Mouse (Mus musculus) erythroblast, embryonic 14.5 days (primary cell): ENCODE results near the gene Rad23a. TPM values are rescaled to one million over a fixed set of nuclear protein-coding genes. Genes with fewer than 3 reads are reported as not detected.
"Not testable (repeated sequence)": the region's sequence is repeated elsewhere in the genome, so short reads cannot be mapped to it uniquely, and the experiment has no call there.

Experiments used
- H3K27me3 ChIP-seq: 2 replicates; pipeline ENCODE4 v1.6.1; 2012; ENCODE audit warnings: inconsistent platforms; ENCODE audit not compliant: control insufficient read depth
- H3K36me3 ChIP-seq: 2 replicates; pipeline ENCODE4 v1.6.1; 2012; ENCODE audit warnings: mild to moderate bottlenecking, inconsistent platforms; ENCODE audit not compliant: control insufficient read depth
- H3K4me1 ChIP-seq: 2 replicates; pipeline ENCODE4 v1.6.1; 2012; ENCODE audit warnings: inconsistent platforms; ENCODE audit not compliant: control insufficient read depth
- H3K4me3 ChIP-seq: replicated peaks from 2 replicates; pipeline ENCODE3; 2012; ENCODE audit warnings: moderate library complexity, mild to moderate bottlenecking, inconsistent platforms
- H3K9me3 ChIP-seq: 2 replicates; pipeline ENCODE4 v1.6.1; 2012; ENCODE audit warnings: low read length, inconsistent platforms, mixed read lengths; ENCODE audit not compliant: control insufficient read depth
- GATA1 ChIP-seq: IDR thresholded peaks from 2 replicates; pipeline ENCODE4 v1.6.1; 2012; ENCODE audit warnings: low read length, inconsistent platforms, mixed read lengths
- TAL1 ChIP-seq: IDR thresholded peaks from 3 replicates; pipeline ENCODE4 v1.6.1; 2012; ENCODE audit warnings: low read length, inconsistent platforms, mixed read lengths
- polyA plus RNA-seq: library from polyadenylated mRNA; stranded (reverse); fragments of >175 nt; gene quantifications from 2 replicates; pipeline ENCODE4 v1.2.3, GENCODE M21; 2012

Gene Rad23a
- polyA plus RNA-seq, 1 experiment = 808 TPM

GRCm38 (mm10) chr8:84834002-84834865, 6.2 kb downstream of the Rad23a start:
- TF ChIP-seq GATA1 (no peak), TAL1 (no peak)
- Histone ChIP-seq H3K4me1 (peaks cover 86% of the 10 kb centered on the region), H3K27me3 (no peaks in the 10 kb centered on the region), H3K4me3 (peak overlapping the region; percentile 98), H3K36me3 (peaks cover 78% of the 10 kb centered on the region), H3K9me3 (no peaks in the 10 kb centered on the region)

GRCm38 (mm10) chr8:84832759-84833742, 7.4 kb downstream of the Rad23a start:
- TF ChIP-seq TAL1 = no peak
- no peak for TF ChIP-seq GATA1
- Histone ChIP-seq H3K27me3 (no peaks in the 10 kb centered on the region), H3K4me1 (peaks cover 80% of the 10 kb centered on the region), H3K4me3 (peak overlapping the region; percentile 98), H3K36me3 (peaks cover 72% of the 10 kb centered on the region), H3K9me3 (no peaks in the 10 kb centered on the region)

- TF ChIP-seq TAL1 = no peak
- no peak for TF ChIP-seq GATA1
- Histone ChIP-seq H3K4me1 (peaks cover 76% of the 10 kb centered on the region), H3K27me3 (no peaks in the 10 kb centered on the region), H3K4me3 (peak overlapping the region; percentile 98), H3K36me3 (peaks cover 66% of the 10 kb centered on the region), H3K9me3 (no peaks in the 10 kb centered on the region)
Measured at GRCm38 (mm10) chr8:84832034-84832717, 8.3 kb downstream of the Rad23a start.

GRCm38 (mm10) chr8:84831490-84831889, 9.0 kb downstream of the Rad23a start, which contains the start of gene Gadd45gip1:
TSS of gene Gadd45gip1 (plus strand) at chr8:84831522.
- H3K4me3 ChIP-seq = peak within 1 kb of the TSS; percentile 98
- no peaks in the 10 kb centered on the region for H3K27me3 ChIP-seq
- no peaks in the 10 kb centered on the region for H3K9me3 ChIP-seq
- H3K4me1 ChIP-seq = peaks cover 73% of the 10 kb centered on the region
- H3K36me3 ChIP-seq = peaks cover 60% of the 10 kb centered on the region
- TF ChIP-seq GATA1 (no peak), TAL1 (no peak)

GRCm38 (mm10) chr8:84826518-84826917, 13.9 kb downstream of the Rad23a start:
- not testable (repeated sequence) for H3K27me3 ChIP-seq, H3K9me3 ChIP-seq, H3K4me3 ChIP-seq
- Histone ChIP-seq H3K36me3 (peaks cover 19% of the 10 kb centered on the region), H3K4me1 (peaks cover 59% of the 10 kb centered on the region)

GRCm38 (mm10) chr8:84825636-84826035, 14.8 kb downstream of the Rad23a start:
- Histone ChIP-seq H3K36me3 (peaks cover 19% of the 10 kb centered on the region), H3K27me3 (0 out of 2 replicates have a peak, but pooled peaks cover 3% of the 10 kb centered on the region), H3K4me3 (no peak overlapping the region), H3K4me1 (peaks cover 54% of the 10 kb centered on the region), H3K9me3 (no peaks in the 10 kb centered on the region)
- no peak for TF ChIP-seq GATA1
- no peak for TF ChIP-seq TAL1

- Histone ChIP-seq H3K9me3 (no peaks in the 10 kb centered on the region), H3K4me3 (no peak overlapping the region), H3K27me3 (0 out of 2 replicates have a peak, but pooled peaks cover 3% of the 10 kb centered on the region), H3K4me1 (peaks cover 41% of the 10 kb centered on the region), H3K36me3 (peaks cover 5% of the 10 kb centered on the region)
- TF ChIP-seq GATA1 (no peak), TAL1 (no peak)
Measured at GRCm38 (mm10) chr8:84823653-84824052, 16.8 kb downstream of the Rad23a start.

GRCm38 (mm10) chr8:84822723-84823122, 17.7 kb downstream of the Rad23a start, which contains the start of gene Dand5:
TSS of gene Dand5 (minus strand) at chr8:84822823.
- peaks cover 4% of the 10 kb centered on the region; the same call in 1 of the 2 replicates for H3K36me3 ChIP-seq
- H3K4me3 ChIP-seq = no peak within 1 kb of the TSS
- peaks cover 38% of the 10 kb centered on the region for H3K4me1 ChIP-seq
- H3K9me3 ChIP-seq = no peaks in the 10 kb centered on the region
- H3K27me3 ChIP-seq = 0 out of 2 replicates have a peak, but pooled peaks cover 3% of the 10 kb centered on the region
- no peak for TF ChIP-seq TAL1
- no peak for TF ChIP-seq GATA1
